Mouse (Mus musculus) bone marrow, adult 2 months (tissue): ENCODE data around the gene Sema6c. TPM values are rescaled to one million over a fixed set of nuclear protein-coding genes. Genes with fewer than 3 reads are reported as not detected.

ENCODE experiments used
- H3K27ac ChIP-seq: fragments of 200-500 bp; 2 replicates; pipeline ENCODE4 v1.5.1; 2012; ENCODE audit warnings: low read depth, mild to moderate bottlenecking, control low read depth, inconsistent platforms, low read length; ENCODE audit not compliant: control insufficient read depth, poor library complexity, insufficient read depth
- H3K4me1 ChIP-seq: fragments of 200-500 bp; 2 replicates; pipeline ENCODE4 v1.6.1; 2011; ENCODE audit warnings: low read length; ENCODE audit not compliant: control insufficient read depth, insufficient read depth
- H3K4me3 ChIP-seq: fragments of 200-500 bp; replicated peaks from 2 replicates; pipeline ENCODE3; 2011; ENCODE audit warnings: mild to moderate bottlenecking, low read depth, low read length, control low read depth; ENCODE audit not compliant: control insufficient read depth
- CTCF ChIP-seq: fragments of 200-500 bp; IDR thresholded peaks from 2 replicates; pipeline ENCODE4 v1.5.1; 2011; ENCODE audit warnings: low read length, control low read depth; ENCODE audit not compliant: control insufficient read depth, insufficient read depth
- POLR2A ChIP-seq: fragments of 200-500 bp; IDR thresholded peaks from 2 replicates; pipeline ENCODE4 v1.6.1; 2011; ENCODE audit warnings: low read depth, mild to moderate bottlenecking, control low read depth, low read length, borderline replicate concordance; ENCODE audit not compliant: control insufficient read depth
- WGBS: fragments of 180-500 bp; shearing (Covaris S2); methylation state at CpG from one replicate; pipeline ENCODE4 v1.1.7; 2018; 5-methylcytosine and 5-hydroxymethylcytosine counted together
- polyA plus RNA-seq: library from polyadenylated mRNA; stranded (reverse); fragments of >200 nt; gene quantifications from 2 replicates; pipeline ENCODE4 v1.2.4, GENCODE M21; 2011; ENCODE audit warnings: low replicate concordance; ENCODE audit not compliant: missing spikeins, insufficient read depth, insufficient read length

The Sema6c gene
- polyA plus RNA-seq, 1 experiment, result 1.2 TPM

DNA sequence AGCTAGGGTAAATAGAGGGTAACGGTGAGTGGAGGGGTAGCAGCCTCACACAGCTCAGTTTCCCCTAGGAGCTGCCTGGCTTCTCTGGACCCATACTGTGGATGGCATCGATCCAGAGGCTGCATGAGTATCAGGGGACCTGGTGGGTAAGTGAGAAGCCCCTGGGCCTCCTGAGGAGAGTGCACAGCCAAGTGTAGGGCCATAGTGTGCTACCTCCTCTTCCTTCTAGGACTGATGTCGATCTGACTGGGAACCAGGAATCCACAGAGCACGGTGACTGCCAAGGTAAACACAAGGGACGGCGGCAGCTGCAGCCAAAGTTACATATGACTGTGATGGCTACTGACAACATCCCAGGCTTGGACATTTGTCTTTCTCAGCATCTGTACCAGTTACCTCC lies 10.8 kb downstream of the Sema6c start:
- H3K4me3 ChIP-seq, result no peak overlapping the region
- no peaks in the 10 kb centered on the region for H3K4me1 ChIP-seq
- TF ChIP-seq POLR2A (no peak), CTCF (no peak)
- WGBS, result 87% methylated on average over 6 of the region's 6 CpGs
- no peak overlapping the region for H3K27ac ChIP-seq

DNA sequence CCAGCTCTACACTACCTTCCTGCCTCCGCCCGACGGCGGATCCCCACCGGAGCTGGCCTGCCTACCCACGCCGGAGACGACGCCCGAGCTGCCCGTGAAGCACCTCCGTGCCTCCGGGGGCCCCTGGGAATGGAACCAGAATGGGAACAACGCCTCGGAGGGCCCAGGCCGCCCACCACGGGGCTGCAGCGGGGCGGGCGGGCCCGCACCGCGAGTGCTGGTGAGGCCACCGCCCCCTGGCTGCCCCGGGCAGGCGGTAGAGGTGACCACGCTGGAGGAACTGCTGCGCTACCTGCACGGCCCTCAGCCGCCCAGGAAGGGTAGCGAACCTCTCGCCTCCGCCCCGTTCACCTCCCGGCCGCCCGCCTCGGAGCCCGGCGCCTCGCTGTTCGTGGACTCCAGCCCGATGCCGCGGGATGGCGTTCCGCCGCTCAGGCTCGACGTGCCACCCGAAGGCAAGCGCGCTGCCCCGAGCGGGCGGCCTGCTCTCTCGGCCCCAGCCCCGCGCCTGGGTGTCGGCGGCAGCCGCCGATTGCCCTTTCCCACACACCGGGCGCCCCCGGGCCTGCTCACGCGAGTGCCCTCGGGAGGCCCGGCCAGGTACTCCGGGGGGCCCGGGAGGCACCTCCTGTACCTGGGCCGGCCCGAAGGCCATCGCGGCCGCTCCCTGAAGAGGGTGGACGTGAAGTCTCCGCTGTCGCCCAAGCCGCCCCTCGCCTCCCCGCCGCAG lies 12.4 kb downstream of the Sema6c start:
- TF ChIP-seq CTCF (no peak), POLR2A (no peak)
- no peaks in the 10 kb centered on the region for H3K4me1 ChIP-seq
- 52% methylated on average over 84 of the region's 84 CpGs for WGBS
- no peak overlapping the region for H3K4me3 ChIP-seq
- no peak overlapping the region for H3K27ac ChIP-seq

DNA sequence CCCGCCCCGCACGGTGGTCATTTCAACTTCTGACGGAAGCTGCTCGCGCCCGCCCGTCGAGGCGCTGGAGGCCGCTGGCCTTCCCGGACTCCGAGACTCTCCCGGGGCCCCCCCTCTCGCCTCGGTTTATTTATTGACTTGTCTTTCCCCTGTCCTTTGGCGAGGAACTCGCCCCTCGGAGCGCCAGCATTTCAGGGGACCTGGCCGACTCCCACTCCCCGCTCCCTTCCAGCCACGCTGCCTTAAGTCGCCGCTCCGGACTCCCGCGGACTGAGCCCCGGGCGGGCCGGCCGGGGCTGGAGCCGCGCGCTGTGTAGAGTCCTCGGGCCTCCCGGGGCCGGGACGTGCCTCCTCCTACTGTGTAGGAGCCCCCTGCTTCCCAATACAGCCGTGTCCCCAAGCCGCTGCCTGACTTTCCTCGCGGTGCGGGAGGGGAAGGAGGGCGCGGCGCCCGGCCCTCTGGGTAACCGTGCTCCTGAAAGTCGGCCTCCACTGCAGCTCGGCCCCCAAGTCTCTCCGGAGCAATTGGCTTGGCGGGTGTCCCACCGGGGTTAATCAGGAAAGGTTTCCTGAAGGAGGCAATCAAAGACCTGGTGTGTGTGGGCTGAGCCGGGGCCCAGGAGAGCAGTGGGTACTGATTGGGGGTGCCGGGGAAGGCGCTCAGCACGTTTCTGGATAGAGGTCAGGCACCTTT lies 13.1 kb downstream of the Sema6c start:
- Histone ChIP-seq H3K27ac (no peak overlapping the region), H3K4me1 (no peaks in the 10 kb centered on the region), H3K4me3 (no peak overlapping the region)
- 5% methylated on average over 58 of the region's 58 CpGs for WGBS
- TF ChIP-seq CTCF (no peak), POLR2A (no peak)

DNA sequence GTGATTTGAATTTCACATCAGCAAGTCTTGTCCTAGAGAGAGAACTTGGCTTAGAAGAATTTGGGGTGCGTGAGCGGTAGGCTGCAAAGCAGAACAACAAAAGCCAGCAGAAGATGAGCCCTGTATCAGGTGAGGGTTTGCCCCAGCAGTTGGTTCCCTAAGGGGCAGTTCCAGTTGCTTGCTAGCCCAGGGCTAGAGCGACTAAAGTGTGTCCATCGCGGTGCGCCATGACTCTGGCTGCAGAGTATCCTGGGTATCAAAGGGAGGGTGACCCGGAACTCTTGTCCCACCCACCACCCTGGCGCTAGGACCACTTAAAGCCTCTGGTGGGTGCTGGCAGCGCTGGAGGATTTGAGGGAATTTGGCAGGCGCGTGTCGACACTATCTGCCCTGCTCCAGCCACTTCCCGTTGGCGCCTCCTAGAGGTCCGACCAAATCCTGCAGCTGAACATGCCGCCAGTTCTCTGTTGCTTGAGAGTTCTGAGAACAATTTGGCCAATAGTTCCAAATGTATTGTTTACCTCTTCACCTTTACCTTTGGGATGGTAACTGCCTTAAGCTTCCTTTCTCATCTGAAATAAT lies 13.8 kb downstream of the Sema6c start:
- peak; percentile 89 for TF ChIP-seq CTCF
- TF ChIP-seq POLR2A, result no peak
- no peak overlapping the region for H3K27ac ChIP-seq
- H3K4me1 ChIP-seq, result no peaks in the 10 kb centered on the region
- no peak overlapping the region for H3K4me3 ChIP-seq
- 2% methylated on average over 16 of the region's 16 CpGs for WGBS

DNA sequence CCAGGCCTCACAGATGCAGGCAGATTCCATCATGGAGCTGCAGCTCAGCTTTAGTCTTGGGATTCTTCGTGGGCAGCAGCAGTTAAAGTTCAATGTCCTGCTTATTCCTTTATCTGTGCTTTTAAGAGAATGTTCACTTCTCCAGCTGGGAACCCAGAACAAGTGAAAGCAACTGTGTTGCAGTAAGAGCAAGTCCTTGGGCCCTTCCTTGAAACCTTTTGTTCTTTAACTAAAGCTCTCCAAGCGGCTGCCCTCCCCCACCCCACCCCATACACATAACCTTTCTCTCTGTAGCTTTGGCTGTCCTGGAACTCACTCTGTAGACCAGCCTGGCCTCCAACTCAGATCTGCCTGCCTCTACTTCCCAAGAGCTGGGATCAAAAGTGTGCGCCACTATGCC lies 16.2 kb downstream of the Sema6c start:
- no peak for TF ChIP-seq CTCF
- TF ChIP-seq POLR2A, result no peak

DNA sequence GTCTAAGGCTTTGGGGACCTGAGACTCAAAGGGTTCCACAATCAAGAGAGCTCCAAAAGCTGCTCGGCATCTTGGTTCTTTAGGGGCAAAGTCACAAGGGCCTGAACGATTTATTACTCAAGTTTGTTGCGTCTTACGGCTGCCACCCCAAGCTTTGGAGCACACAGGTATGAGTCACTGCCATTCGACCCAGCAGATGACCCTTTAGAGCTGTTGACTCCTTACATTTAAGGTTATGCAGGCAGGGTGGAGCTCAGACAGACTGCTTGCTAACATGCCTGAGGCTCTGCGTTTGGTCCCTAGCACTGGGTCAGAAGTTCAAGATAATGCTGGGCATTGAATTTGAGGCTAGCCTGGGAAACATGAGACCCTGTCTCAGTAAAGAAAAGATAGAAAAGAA lies 17.3 kb downstream of the Sema6c start:
- WGBS, result 74% methylated on average over 6 of the region's 6 CpGs
- no peak overlapping the region for H3K27ac ChIP-seq
- no peak for TF ChIP-seq CTCF
- TF ChIP-seq POLR2A, result no peak
- no peaks in the 10 kb centered on the region for H3K4me1 ChIP-seq
- H3K4me3 ChIP-seq, result no peak overlapping the region

More for the DNA sequence above, 16.2 kb downstream of the Sema6c start:
- H3K4me1 ChIP-seq, result no peaks in the 10 kb centered on the region
- no peak overlapping the region for H3K27ac ChIP-seq
- H3K4me3 ChIP-seq, result no peak overlapping the region
- WGBS, result 82% methylated on average over 3 of the region's 3 CpGs

DNA sequence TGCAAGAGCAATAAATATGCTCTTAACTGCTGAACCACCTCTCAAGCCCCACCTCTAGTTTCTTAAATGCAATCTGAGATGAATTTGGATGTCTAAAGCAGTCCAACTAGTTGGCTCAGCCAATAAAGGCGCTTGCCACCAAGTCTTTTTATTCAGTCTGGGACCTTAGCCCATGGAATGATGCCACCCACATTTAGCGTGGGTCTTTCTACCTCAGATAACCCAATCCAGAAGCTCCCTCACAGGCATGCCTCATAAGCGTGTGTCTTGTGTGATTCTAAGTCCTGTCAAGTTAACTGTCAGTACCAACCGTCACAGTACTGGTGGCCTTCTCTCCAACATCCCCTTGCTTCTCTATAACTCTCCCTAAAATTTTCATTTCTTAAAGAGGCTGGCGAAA lies 18.7 kb downstream of the Sema6c start:
- H3K4me1 ChIP-seq, result no peaks in the 10 kb centered on the region; the same call in 1 of the 2 replicates
- no peak overlapping the region for H3K4me3 ChIP-seq
- WGBS, result 85% methylated on average over 5 of the region's 5 CpGs
- no peak overlapping the region for H3K27ac ChIP-seq
- TF ChIP-seq POLR2A, result no peak

DNA sequence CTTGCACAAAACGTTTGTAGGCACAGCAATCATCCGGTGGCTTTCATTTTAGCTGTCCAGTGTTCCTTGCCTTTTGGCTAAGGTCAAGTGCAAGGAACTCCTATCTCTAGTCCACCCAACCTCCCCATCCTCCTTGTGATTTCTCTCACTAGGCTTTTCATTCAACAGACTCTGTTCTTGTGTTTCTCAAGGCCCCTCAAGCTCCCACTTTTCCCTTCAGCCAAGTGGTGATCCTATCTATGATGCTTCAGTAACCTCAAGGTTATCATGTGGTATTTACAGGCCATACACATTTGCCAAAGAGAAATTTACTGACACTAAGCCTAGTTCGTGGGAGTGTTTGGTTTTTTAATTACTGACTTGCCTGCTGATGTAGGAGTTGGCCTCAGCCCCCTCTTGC lies 19.6 kb downstream of the Sema6c start:
- H3K4me1 ChIP-seq, result no peaks in the 10 kb centered on the region; the same call in 1 of the 2 replicates
- no peak overlapping the region for H3K4me3 ChIP-seq
- 74% methylated on average over 3 of the region's 3 CpGs for WGBS
- TF ChIP-seq POLR2A, result no peak
- H3K27ac ChIP-seq, result no peak overlapping the region
